Mouse (Mus musculus) ovary, postnatal 10 days (tissue): ENCODE measurements around the gene Nr5a1.

ENCODE experiments used
- DNase-seq: peaks from one replicate; pipeline ENCODE4 v3.0.0; 2022; ENCODE audit warnings: low spot score

The Nr5a1 gene

DNA sequence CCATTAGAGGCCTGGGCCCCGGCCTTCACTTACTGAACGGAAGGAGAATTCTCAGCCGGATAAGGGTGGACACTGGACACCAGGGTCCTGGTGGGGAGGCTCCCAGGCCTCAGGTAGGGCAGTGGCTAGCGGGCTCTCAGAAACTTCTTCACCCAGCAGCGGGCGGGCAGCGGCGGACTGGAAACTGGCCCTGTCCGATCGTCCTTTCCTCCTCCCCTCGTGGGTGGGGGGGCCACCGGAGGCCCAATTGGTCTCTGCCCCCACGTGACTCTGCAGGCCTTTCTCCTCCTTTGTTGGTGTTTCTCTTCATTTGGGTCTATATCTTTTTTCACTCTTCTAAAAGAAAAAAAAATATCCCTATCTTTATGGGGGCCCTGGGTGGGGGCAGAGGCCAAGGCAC is at the start of gene Nr5a1:
Gene Nr5a1, minus strand, starts transcription at position 219 of the 400 bp plus-strand sequence.
- no peak for DNase-seq

DNA sequence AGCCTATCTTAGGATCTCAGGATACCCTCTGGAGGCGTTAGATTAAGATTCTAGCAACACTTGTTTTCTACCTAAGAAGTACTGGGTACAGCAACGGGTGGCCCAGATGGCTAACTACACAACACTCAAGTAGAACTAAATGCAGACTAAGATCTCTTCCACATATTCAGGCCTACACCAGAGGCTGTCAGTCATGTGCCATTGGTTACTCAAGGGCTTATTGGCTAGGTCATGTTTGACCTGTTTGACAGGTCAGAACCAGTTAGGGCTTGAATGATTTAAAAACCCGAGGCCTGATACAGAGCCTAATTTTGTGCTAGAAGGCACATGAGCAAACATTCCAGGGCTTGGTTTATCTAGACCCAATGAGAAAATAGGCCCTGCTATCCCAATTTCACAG is 25.5 kb upstream of the Nr5a1 start:
- no peak for DNase-seq

DNA sequence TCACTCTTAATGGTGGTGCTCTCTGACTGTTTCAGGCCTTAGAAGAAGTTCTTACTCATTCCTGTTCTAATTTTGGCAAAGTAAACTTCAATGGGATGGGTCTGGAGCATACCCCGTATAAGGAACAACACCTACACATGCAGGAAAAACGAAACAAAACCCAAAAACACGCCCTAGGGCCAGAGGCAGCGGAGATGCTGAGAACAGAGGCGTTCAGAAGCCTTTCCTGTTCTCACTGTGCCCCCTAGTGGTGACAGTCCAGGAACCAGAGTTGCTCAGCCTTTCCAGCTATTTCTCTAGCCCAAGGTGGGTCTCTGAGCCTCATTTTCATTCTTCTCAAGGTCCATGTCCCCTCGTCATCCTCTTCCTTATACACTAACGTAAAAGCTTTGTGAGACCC is 25.1 kb upstream of the Nr5a1 start:
- DNase-seq, result peak; percentile 39

DNA sequence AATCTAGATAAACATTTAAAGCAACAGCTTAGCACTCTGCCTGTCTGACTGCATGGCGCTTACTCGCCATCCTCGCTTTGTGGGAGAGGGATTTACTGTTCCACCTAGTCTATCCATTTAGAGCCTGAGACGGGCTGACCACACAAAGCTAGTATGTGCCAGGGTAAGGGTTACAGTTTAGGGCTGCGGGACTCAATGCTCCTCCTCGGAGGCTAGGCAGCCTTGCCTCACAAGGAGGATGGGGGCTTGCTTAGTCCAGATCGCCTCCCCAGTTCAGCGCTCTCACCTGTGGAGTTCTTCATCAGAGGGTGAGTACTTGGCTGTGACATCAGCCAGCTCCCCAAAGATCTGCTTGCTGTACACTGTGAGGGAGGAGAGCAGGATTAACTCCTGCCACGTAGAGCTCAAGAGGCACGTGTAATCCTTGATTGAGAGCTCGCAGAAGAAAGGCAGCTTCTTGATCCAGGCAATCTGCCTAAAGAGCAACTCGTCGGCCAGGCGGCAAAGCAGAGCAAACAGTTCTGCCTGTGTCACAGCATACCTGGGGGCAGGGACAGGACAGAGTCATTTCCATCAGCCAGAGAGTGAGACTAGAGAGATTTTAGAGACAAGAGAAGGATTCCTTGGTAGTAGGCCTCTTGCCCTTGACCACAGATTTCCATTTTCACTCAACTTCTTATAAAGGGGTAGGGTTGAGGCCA is 24.4 kb upstream of the Nr5a1 start:
- DNase-seq, result no peak

DNA sequence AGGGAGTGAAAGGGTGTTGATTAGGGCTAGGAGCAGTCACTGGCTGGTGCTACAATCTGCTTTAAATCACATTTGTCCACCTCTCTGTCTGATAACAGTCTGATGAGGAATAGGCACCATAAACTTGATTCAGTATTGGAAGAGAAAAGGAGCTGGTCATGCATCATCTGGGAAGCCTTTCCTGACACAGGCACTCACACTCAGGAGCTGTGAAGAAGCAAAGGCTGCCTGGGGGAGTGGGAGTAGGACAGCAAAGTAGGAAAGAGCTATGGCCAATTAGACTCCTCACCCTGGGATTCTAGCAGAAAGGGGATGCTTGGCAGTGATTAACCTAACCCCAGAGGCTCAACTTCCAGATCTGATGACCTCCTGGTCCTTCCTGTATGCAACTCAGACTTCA is 21.4 kb upstream of the Nr5a1 start:
- DNase-seq, result no peak

DNA sequence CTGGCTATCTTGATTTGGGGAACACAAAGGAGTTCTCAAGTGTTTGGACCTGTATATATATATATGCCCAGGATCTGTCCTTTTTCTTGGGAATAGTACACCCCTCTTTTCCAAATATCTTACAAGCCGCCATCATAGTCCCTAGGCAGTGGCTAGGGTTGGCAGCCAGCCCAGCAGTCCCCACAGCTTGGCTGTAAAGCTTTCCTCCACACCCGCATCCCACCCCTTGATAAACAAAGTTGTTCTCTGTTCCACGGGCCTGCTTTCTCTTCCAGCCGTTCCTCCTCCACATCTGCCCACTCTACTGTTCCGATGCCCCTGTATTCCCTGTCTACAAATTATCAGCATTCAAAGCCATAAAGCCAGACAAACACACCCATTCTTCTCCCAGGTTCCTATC is 20.4 kb upstream of the Nr5a1 start:
- DNase-seq, result no peak

DNA sequence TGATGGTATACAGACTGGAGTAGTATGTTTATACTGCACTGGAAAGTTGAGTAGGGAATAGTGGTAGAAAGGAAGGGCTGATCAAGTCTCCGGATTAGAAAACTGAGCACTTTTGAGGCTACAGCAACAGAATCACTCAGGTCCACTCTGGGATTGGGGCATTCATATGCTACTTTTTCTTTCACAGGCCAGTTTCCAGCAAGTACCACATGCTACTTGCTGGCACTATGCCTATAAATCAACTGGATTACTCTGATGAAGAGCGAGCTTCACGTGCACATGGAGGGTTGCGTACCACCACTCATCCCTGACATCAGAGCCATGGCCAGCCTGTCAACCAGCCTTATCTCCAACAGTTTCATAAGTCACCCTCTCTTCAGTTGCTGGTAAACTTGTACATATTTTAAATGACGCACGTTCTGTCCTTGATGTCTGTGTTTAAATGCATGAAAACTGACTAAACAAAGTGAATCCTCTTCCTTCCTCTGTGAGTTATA is 16.0 kb upstream of the Nr5a1 start:
- no peak for DNase-seq

DNA sequence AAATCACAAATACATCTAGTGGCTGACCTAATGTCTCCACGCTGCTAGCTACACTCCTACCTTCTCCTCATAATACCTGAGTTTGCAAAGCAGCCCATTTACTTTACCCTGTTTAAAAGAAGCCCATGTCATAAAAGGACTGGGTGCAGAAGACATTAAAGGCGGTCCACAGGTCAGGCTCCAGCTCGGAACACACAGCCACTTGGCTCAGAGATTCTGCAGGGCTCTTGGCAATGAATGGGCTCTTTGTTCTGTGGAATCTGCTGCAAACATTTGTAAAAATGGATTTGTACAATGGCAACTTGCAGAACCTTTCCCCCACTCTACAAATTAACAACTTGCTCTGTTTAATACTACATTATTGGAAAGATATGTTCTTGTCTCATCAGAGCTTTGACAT is 11.1 kb upstream of the Nr5a1 start:
- no peak for DNase-seq

DNA sequence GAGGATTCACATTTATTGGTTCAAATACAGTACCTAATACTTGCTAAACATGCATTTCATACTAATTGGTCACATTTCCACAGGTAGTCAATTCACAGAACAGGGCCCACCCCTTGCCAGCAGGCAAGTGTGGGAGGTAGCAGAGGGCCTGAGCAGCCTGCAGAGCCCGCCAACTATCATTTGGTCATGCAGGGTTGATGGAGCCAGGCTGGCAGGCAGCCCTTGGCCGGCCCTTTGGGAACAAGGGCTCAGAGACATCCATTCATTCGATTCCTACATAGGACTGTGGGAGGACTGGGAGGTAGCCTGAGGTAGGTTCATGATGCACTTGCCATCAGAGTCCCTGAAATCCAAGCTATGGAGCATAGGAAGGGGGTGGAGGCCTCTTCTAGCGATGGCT is 9.0 kb upstream of the Nr5a1 start:
- DNase-seq, result no peak

DNA sequence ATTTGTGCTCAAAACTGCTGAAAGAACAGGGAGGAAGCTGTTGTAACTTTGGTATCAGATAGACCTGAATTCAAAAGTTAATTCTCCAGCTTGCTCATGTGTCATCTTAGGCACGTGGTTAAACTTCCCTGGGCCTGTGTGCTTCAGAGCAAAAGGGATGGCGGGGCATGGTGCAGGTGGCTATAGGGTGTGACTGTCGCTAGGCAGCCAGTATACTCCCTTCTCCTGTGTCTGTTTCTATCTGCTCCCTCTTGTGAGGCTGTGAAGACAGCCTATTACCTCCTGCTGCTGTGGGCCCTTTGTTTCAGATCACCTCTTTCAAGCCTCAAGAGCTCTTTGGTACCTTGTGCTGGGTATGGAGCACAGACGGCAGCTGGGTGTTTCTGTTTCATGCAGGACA is 7.7 kb upstream of the Nr5a1 start:
- no peak for DNase-seq

DNA sequence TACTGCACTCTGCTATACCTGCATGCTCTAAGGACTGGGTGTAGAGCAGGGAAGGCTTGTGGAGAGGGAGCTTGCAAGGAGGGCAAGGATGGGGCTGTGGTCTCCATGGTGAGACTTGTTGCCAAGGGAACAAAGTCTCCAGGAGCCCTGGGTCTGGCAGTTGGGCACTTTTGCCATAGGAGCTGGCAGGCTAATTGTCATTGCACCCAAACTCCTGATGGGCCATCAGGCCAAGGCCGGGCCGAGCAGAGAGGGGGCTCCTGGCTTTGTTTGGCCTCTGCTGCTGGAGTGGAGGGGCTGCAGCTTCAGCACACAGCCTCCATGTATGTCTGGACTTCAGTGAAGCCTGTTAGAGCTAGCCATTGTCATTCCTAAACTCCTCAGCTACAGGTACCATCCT is 6.3 kb upstream of the Nr5a1 start:
- no peak for DNase-seq

DNA sequence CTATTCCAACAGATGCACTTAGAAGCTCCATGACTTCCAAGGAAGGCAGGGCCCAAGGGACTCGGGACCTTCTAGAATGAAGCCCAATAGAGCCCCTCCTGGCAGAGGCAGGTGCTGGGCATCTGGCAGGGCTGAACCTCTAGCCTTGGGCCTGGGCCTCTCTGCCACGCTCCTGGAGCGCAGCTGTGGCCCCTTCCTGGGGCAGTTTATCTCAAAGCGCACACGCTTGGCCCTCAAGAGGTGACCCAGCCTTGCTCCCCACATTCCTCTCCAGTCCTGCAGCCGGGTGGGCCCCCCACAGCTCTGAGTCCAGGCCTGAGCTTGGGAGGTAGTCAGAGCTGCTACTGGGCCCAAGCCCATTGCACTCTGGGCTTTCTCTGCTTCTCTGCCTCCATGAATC is 5.0 kb upstream of the Nr5a1 start:
- no peak for DNase-seq

DNA sequence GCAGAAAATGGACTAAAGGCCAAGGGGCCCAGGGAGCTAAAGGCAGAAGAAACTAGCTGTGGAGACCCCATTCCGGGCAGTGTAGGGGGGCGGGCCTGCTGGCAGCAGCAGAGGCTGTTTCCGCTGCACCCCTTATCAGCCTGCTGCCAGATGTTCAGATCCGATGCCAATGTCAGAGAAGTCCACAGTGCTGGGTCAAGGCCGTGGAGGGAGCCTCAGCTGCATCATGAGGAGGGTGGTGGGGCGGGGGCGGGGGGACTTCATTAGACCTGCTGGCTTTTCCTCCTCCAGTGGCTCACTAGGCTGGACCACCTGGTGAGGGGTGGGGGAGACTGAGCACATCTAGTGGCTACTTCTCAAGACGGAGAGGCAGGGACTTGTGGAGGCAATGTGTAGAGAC is 4.3 kb upstream of the Nr5a1 start:
- DNase-seq, result no peak

DNA sequence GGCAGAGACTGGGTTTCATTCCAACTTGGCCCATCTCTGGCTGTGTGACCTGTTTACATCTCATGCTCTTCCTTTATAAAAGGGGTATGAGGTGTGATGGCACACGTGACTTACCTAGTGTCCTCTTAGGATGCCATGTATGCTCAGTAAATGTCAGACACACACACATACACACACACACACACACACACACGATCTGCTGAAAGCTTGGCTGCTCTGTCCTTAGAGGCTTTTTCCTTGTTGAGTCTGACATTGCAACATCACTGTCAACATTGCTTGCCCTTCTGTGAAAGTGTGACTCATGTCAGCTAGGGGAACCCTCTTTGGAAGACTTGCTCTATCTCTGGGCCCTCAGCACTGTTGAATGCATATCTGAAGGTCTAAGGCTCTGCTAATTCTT is 3.1 kb upstream of the Nr5a1 start:
- DNase-seq, result no peak

DNA sequence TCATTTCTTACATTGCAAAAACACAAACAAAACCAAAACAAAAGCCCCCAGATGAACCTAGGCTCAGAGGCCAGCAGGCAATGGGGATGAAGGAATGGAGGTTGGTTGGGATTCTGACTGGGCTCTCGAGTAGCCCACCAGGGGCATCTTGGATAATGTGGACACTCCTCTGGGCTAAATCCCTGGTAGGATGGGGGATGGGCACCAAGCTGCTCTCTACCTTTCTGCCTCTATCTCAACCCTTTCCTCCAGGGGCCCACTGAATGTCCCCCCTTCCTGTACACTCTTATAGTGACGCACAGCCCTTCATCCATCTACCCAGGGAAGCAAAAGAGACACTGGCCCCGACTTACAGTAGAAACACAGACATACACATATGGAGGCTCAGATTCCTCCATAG is 746 bp downstream of the Nr5a1 start:
- no peak for DNase-seq

DNA sequence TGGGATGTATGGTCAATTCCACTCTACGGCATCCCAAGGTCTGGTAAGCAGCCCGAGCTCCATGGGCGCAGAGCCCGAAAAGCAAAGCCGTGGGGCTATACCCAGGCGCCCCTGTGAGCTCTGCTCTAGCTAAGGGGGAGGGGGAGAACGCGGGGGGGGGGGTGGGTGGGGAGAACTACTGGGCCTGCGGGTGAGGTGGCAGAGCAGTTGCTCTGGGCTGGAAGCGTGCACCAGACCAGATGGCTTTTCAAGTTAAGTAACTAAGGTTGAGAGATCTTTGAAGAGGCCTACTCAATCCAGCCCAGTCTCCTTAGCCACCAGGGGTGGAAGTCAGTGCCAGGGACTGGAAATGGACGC is 1.6 kb downstream of the Nr5a1 start:
- DNase-seq, result no peak

DNA sequence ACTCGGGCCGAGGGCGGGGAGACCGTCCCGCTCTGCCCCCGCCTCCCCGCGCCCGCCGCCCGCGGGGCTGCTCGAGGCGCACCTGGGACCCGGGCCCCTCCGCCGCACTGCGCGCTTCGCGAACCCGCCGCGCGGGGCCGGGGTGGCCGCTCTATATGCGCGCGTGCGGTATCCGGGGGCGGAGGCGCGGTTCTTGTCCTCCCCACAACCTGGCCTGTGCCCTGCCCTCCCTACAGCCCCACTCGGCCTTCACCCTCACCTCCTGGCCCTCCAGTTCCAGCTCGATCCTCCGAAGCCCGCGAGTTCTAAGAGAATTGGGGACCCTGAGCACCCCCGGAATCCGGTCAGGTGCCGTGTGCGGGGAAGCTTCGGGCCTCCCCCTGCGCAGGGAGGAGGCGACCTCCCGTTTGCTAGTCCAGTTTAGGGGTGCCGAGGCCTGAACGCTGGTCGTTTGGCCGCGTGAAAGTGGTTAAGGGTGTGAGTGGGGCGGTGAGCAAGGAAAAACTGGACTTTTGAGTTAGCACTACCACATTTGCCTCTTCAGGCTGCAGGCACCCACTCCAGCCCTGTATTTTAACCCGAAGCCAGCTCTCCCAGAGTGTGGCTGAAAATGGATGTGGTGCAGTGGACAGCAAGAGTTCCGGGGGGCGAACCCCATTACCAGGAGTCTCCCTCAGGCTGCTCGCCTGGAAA is 2.1 kb downstream of the Nr5a1 start:
- no peak for DNase-seq

DNA sequence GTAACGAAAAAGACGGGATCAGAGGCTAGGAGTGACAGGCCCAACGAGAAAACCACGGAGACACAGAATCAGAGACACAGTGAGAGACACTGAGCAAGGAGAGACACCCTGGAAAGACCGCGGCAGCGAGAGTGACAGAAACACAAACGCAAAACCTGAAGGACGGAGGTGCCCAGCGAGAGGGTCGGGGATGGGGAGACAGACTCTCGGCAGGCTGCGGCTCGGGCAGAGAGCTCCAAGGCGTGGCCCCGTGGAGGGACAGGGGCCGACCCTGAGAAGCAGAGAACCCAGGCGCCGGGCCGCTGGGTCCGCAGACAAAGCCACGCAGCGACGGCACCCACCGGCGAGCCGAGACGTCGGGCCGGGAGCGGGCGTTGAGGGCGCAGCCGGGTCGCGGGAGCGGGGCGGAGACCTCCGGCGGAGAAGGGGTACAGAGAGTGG is 2.9 kb downstream of the Nr5a1 start:
- no peak for DNase-seq

DNA sequence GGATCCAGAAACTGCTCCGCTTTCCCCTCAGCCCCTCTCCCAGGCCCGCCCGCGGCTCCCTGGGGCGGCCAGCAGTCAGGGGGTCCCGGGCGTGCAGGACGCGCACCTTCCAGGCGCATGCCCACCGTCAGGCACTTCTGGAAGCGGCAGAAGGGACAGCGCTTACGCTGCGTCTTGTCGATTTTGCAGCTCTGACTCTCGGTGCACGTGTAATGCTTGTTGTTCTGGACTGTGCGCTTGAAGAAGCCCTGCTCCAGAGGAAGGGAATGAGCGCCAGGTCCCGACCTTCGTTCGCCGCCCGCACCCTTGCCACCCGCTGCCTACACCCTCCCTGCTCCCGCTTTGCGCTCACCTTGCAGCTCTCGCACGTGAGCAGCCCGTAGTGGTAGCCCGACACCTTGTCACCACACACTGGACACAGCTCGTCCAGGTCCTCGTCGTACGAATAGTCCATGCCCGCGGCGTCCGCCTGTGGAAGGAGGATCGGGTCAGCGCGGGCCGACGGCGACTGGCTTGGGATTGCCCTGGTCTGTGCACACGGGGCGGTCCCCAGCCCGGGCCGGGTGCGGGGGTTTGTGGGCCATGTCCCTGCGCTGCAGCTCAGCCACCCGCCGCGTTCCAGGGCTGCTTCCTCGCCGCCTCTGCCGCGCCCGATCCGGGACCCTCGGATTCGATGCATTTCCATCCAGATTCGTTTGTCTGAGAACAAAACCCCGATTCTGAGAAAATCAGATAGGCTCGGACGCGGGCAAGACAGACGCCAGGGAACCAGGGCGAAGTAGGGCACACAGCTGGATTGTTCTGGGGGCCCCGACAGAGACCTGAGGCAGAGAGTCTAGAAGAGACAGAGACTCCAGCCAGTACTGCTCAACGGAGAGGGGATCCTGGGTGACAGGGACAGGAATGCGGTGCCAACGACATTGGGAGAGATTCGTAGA is 3.8 kb downstream of the Nr5a1 start:
- no peak for DNase-seq

DNA sequence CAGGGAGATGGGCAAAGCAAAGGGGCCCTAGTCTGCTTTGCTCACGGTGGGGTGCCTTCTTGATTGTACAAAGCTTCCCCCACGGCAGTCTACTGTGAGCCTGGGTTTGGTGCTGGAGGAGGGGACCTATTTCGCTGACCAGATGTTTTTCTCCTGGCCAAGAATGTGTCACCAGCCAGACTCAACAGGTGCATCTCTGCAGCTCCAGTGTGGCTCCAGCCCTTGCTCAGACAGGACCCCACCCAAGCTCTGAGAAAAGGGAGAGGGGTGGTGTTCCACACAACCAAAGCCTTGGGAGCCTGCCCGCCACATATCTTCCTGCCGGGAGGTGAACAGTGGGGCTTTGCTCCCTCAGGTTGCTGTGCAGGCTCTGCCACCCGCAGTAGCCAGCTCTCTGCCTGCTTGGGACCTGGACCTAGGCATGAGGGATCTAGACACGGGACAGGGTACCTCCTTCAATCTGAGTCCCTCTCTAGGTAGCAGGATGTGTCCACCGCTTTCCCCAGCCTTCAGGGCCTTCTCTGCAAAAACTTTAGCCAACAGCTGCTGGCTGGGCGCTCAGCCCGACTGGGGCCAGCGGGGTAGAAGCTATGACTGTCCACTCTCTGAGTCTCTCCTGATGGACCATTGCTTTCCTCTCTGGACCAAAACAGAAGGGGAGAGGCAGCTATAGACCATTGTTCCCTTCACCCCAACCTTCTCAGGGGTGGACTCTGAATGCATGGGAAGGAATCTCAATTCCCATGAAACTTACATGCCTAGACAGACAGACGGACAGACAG is 5.2 kb downstream of the Nr5a1 start:
- no peak for DNase-seq

DNA sequence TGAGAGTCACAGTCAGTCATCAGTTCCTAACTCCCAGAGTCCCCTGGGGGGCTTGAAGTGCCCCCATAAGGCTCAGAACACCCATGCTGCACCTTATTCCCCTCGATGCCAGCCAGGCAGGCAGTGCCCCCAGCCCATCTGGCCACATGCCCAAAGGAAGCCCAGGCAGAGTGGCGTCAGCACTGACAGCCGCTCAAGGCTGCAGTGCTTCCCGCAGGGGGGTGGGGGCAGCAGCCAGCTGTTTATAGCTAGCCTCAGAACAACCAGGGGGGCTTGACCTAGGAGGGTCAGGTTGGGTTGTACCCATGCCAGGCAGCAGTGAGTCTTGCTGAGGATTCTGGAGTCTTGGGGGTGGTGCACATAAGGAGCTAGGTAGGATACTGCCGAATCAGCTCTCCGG is 7.7 kb downstream of the Nr5a1 start:
- no peak for DNase-seq

DNA sequence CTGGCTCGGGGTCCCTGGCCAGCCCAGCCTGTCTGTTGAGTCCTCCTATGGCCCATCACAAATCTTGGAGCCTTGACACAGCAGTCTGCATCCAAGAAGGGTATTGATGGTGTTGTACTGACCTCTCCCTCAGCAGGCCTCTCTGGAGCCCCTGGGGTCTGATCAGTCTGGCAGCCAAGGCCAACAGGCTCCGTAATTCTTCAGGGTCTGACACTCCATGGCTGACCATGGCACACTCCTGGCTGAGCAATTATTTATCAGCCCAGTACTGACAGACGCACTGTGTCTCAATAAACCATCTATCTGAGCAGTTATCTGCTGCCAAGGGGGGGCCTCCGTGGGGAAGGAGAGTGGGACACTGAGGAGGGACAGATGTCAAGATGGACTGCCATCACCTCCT is 9.3 kb downstream of the Nr5a1 start:
- DNase-seq, result no peak
